In genomic region chr8:95678024-95678611, GRCm38 (mm10) we compare ENCODE assay signal across 7 mouse cellular contexts. TPM values are rescaled to one million over a fixed set of nuclear protein-coding genes. Genes with fewer than 3 reads are reported as not detected.
DNase-seq lines count a peak whose midpoint lies in the region; ATAC-seq and TF ChIP-seq lines count a peak whose summit lies in the region.

No protein-coding gene starts in this region.

- H3K4me2 ChIP-seq in lung, embryonic 14.5 days: peak overlapping the region; percentile 94
- peak overlapping the region; percentile 86 for H3K4me2 ChIP-seq in forebrain, embryonic 13.5 days
- peak overlapping the region; percentile 96 for H3K4me2 ChIP-seq in neural tube, embryonic 12.5 days (replicated peaks)

- TF ChIP-seq CTCF in lung, embryonic 14.5 days (IDR thresholded peaks at IDR 0.05; ENCODE audit: low read depth): no peak
- no peak for TF ChIP-seq CTCF in brain, embryonic 14.5 days (IDR thresholded peaks at IDR 0.05; ENCODE audit: borderline replicate concordance, extremely low read depth, insufficient read depth, insufficient read length)

- H3K4me1 ChIP-seq in lung, embryonic 14.5 days (ENCODE audit: insufficient read depth): no peaks in the 10 kb centered on the region
- H3K4me1 ChIP-seq in forebrain, embryonic 13.5 days: peaks cover 15% of the 10 kb centered on the region
- H3K4me1 ChIP-seq in neural tube, embryonic 12.5 days: peaks cover 19% of the 10 kb centered on the region

- H3K4me3 ChIP-seq in lung, embryonic 14.5 days (ENCODE audit: low read depth, low read length): peak overlapping the region; percentile 53
- H3K4me3 ChIP-seq in forebrain, embryonic 13.5 days: peak overlapping the region; percentile 62
- H3K4me3 ChIP-seq in neural tube, embryonic 12.5 days: peak overlapping the region; percentile 61

- WGBS in lung, embryonic 14.5 days: under 1% methylated on average over 62 of the region's 70 CpGs
- under 1% methylated on average over 49 of the region's 70 CpGs for WGBS in forebrain, embryonic 13.5 days
- 1% methylated on average over 56 of the region's 70 CpGs for WGBS in neural tube, embryonic 12.5 days

- H3K27ac ChIP-seq in lung, embryonic 14.5 days (ENCODE audit: low read depth): no peak overlapping the region
- H3K27ac ChIP-seq in forebrain, embryonic 13.5 days: no peak overlapping the region
- no peak overlapping the region for H3K27ac ChIP-seq in neural tube, embryonic 12.5 days

- peaks cover 54% of the 10 kb centered on the region for H3K27me3 ChIP-seq in lung, embryonic 14.5 days (ENCODE audit: insufficient read depth, low read length)
- peaks cover 74% of the 10 kb centered on the region for H3K27me3 ChIP-seq in forebrain, embryonic 13.5 days
- H3K27me3 ChIP-seq in neural tube, embryonic 12.5 days (replicated peaks): peaks cover 54% of the 10 kb centered on the region

- DNase-seq in lung, embryonic 14.5 days: peak; percentile 35
- DNase-seq in lung, postnatal 36 days: no peak
- peak; percentile 51 for DNase-seq in brain, embryonic 14.5 days (ENCODE audit: low read depth)
- peak; percentile 26 to 53 for DNase-seq in kidney, postnatal 4 days
- DNase-seq in yolk sac, embryonic 10.5 days (ENCODE audit: low spot score): peak; percentile 9

- no peaks in the 10 kb centered on the region for H3K9me3 ChIP-seq in lung, embryonic 14.5 days (ENCODE audit: low read depth, low read length)
- H3K9me3 ChIP-seq in forebrain, embryonic 13.5 days (replicated peaks): no peaks in the 10 kb centered on the region
- no peaks in the 10 kb centered on the region for H3K9me3 ChIP-seq in neural tube, embryonic 12.5 days

- H3K36me3 ChIP-seq in lung, embryonic 14.5 days (ENCODE audit: insufficient read depth): no peaks in the 10 kb centered on the region
- H3K36me3 ChIP-seq in forebrain, embryonic 13.5 days (ENCODE audit: poor library complexity, severe bottlenecking): no peaks in the 10 kb centered on the region
- H3K36me3 ChIP-seq in neural tube, embryonic 12.5 days: no peaks in the 10 kb centered on the region

- peak overlapping the region; percentile 44 for H3K9ac ChIP-seq in lung, embryonic 14.5 days
- peak overlapping the region; percentile 72 for H3K9ac ChIP-seq in forebrain, embryonic 13.5 days
- peak overlapping the region; percentile 67 for H3K9ac ChIP-seq in neural tube, embryonic 12.5 days

- no peak for TF ChIP-seq POLR2A in brain, embryonic 14.5 days (IDR thresholded peaks at IDR 0.05; ENCODE audit: borderline replicate concordance, extremely low read depth, insufficient read depth, insufficient read length, poor library complexity, severe bottlenecking)

- ATAC-seq in lung, embryonic 14.5 days (ENCODE audit: insufficient read depth): peak; percentile 26; the same call in 1 of the 2 replicates
- peak; percentile 78 for ATAC-seq in forebrain, embryonic 13.5 days
- ATAC-seq in neural tube, embryonic 12.5 days (ENCODE audit: low FRiP score, low read depth): peak; percentile 48

RNA-seq across cellular contexts. Expression of gene Ndrg4, which starts 1.3 kb away (rescaled TPM):
- polyA plus RNA-seq in lung, embryonic 14.5 days (2014; fragmentation: Nextera tagmentation; extraction: Ambion mirVana): 11.4 and 14.6 TPM in 2 replicates
- 348 and 357 TPM in 2 replicates for polyA plus RNA-seq in brain, embryonic 14.5 days (2012; rRNA removed)
- 76.9 and 103 TPM in 2 replicates for polyA plus RNA-seq in forebrain, embryonic 13.5 days (2015; fragmentation: Nextera tagmentation; extraction: Ambion mirVana)
- polyA plus RNA-seq in neural tube, embryonic 12.5 days (2016; fragmentation: Nextera tagmentation; extraction: Ambion mirVana): 130 and 145 TPM in 2 replicates

RNA-seq across cellular contexts. Expression of gene Setd6, which starts 37.6 kb away (rescaled TPM):
- 19.9 and 20.4 TPM in 2 replicates for polyA plus RNA-seq in lung, embryonic 14.5 days (2014; fragmentation: Nextera tagmentation; extraction: Ambion mirVana)
- polyA plus RNA-seq in brain, embryonic 14.5 days (2012; rRNA removed): 24.9 and 25.0 TPM in 2 replicates
- 22.3 and 30.5 TPM in 2 replicates for polyA plus RNA-seq in forebrain, embryonic 13.5 days (2015; fragmentation: Nextera tagmentation; extraction: Ambion mirVana)
- polyA plus RNA-seq in neural tube, embryonic 12.5 days (2016; fragmentation: Nextera tagmentation; extraction: Ambion mirVana): 16.6 and 23.0 TPM in 2 replicates

RNA-seq across cellular contexts. Expression of gene Gins3, which starts 44.9 kb away (rescaled TPM):
- polyA plus RNA-seq in lung, embryonic 14.5 days (2014; fragmentation: Nextera tagmentation; extraction: Ambion mirVana): 26.5 and 31.6 TPM in 2 replicates
- 4.6 and 6.2 TPM in 2 replicates for polyA plus RNA-seq in brain, embryonic 14.5 days (2012; rRNA removed)
- polyA plus RNA-seq in forebrain, embryonic 13.5 days (2015; fragmentation: Nextera tagmentation; extraction: Ambion mirVana): 19.4 and 21.3 TPM in 2 replicates
- polyA plus RNA-seq in neural tube, embryonic 12.5 days (2016; fragmentation: Nextera tagmentation; extraction: Ambion mirVana): 16.1 and 17.2 TPM in 2 replicates

Comparison
In these comparisons a context has a peak if more than half of its experiments do, and no peak if none do; other contexts are left out.
1. ATAC-seq: peak in every context shown above with its lines; median percentile 78 in forebrain, embryonic 13.5 days; 48 in neural tube, embryonic 12.5 days; 26 in lung, embryonic 14.5 days.